Mouse (Mus musculus) heart, postnatal 0 days (tissue): ENCODE measurements at regions not wholly inside any gene's neighbourhood (a gene's known extent, or its start where the extent isn't known, plus 50 kb on each side); places are given as distances from the start of the nearest gene placed in this dataset.

Experiments
- CTCF ChIP-seq: IDR thresholded peaks from 2 replicates; pipeline ENCODE4 v1.5.1; 2016; ENCODE audit warnings: antibody characterized with exemption, control low read depth, low read depth
- EP300 ChIP-seq: IDR thresholded peaks from 2 replicates; pipeline ENCODE4 v1.6.1; 2016; ENCODE audit warnings: antibody characterized with exemption, low read depth

- TF ChIP-seq CTCF (no peak), EP300 (no peak)
These were observed 119.4 kb downstream of the Olfm1 start for GRCm38 (mm10) chr2:28312212-28312611.
